Mouse (Mus musculus) limb, embryonic 13.5 days (tissue): ENCODE results near the gene Igfbp2. TPM values are rescaled to one million over a fixed set of nuclear protein-coding genes. Genes with fewer than 3 reads are reported as not detected.

Source experiments
- ATAC-seq: fragments of 200-750 bp; cut with Nextera tagmentation; 2 replicates; pipeline ENCODE4 v1.8.0; 2017; ENCODE audit warnings: low read depth, moderate number of reproducible peaks, moderate TSS enrichment; ENCODE audit not compliant: low FRiP score
- H3K27ac ChIP-seq: fragments of 300-500 bp; sonication (generic); 2 replicates; pipeline ENCODE4 v1.5.1; 2015; ENCODE audit warnings: inconsistent platforms, mild to moderate bottlenecking, moderate library complexity
- H3K27me3 ChIP-seq: fragments of 300-500 bp; sonication (generic); 2 replicates; pipeline ENCODE4 v1.6.1; 2015; ENCODE audit warnings: mild to moderate bottlenecking, inconsistent platforms
- H3K36me3 ChIP-seq: fragments of 300-500 bp; sonication (generic); 2 replicates; pipeline ENCODE4 v1.6.1; 2015; ENCODE audit warnings: inconsistent platforms, mild to moderate bottlenecking, moderate library complexity
- H3K4me1 ChIP-seq: fragments of 300-500 bp; sonication (generic); 2 replicates; pipeline ENCODE4 v1.6.1; 2015; ENCODE audit warnings: inconsistent platforms
- H3K4me2 ChIP-seq: fragments of 300-500 bp; sonication (generic); replicated peaks from 2 replicates; pipeline ENCODE4 v1.6.1; 2015; ENCODE audit warnings: inconsistent platforms, mild to moderate bottlenecking, moderate library complexity
- H3K4me3 ChIP-seq: fragments of 300-500 bp; sonication (generic); 2 replicates; pipeline ENCODE4 v1.5.1; 2015; ENCODE audit warnings: moderate library complexity, mild to moderate bottlenecking, inconsistent platforms
- H3K9ac ChIP-seq: fragments of 300-500 bp; sonication (generic); 2 replicates; pipeline ENCODE4 v1.6.1; 2015; ENCODE audit warnings: mild to moderate bottlenecking, inconsistent platforms
- H3K9me3 ChIP-seq: fragments of 300-500 bp; sonication (generic); 2 replicates; pipeline ENCODE4 v1.6.1; 2016; ENCODE audit warnings: inconsistent platforms
- WGBS: fragments of 180-500 bp; shearing (Covaris S2); methylation state at CpG from one replicate; pipeline ENCODE4 v1.1.7; 2015; 5-methylcytosine and 5-hydroxymethylcytosine counted together
- polyA plus RNA-seq: library from polyadenylated mRNA; unstranded; fragments of >200 nt; fragmentation: Nextera tagmentation; extraction: Ambion mirVana; gene quantifications from 2 replicates; pipeline ENCODE4 v1.2.1, GENCODE M21; 2015

The Igfbp2 gene
- polyA plus RNA-seq, 1 experiment from 2014 or later, result 367 TPM

- no peak overlapping the region for H3K4me3 ChIP-seq
- no peak for ATAC-seq
- 68% methylated on average over 5 of the region's 5 CpGs for WGBS
Observed at GRCm38 (mm10) chr1:72857631-72858030, 33.3 kb downstream of the Igfbp2 start.

DNA sequence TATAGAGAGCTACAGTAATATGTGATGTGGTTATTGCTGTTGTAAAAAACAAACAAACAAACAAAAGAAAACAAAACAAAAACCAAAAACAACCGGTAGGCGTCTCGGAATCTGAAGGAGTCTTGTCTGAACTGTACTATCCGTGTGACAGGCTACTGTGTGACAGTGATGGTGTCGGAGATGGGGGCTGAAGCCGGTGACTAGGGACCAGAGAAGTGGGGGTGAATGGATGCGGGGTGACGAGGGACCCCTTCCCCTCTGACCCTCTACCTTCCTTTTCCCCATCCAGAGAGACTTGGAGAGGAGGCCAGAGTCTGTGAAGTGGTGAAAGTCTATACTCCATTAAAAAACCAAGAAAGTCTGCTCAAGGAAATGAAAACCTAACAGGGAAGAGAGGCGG, 34.0 kb downstream of the Igfbp2 start:
- Histone ChIP-seq H3K9me3 (no peaks in the 10 kb centered on the region), H3K9ac (no peak overlapping the region), H3K36me3 (peaks cover 56% of the 10 kb centered on the region), H3K27ac (no peak overlapping the region), H3K4me3 (no peak overlapping the region), H3K4me1 (peaks cover 8% of the 10 kb centered on the region; the same call in 1 of the 2 replicates), H3K27me3 (no peaks in the 10 kb centered on the region), H3K4me2 (no peak overlapping the region)
- no peak for ATAC-seq
- 86% methylated on average over 9 of the region's 9 CpGs for WGBS

More at GRCm38 (mm10) chr1:72857631-72858030, 33.3 kb downstream of the Igfbp2 start:
- Histone ChIP-seq H3K27me3 (no peaks in the 10 kb centered on the region), H3K36me3 (peaks cover 50% of the 10 kb centered on the region), H3K4me1 (peaks cover 8% of the 10 kb centered on the region; the same call in 1 of the 2 replicates), H3K9me3 (no peaks in the 10 kb centered on the region), H3K4me2 (no peak overlapping the region), H3K27ac (no peak overlapping the region), H3K9ac (no peak overlapping the region)

DNA sequence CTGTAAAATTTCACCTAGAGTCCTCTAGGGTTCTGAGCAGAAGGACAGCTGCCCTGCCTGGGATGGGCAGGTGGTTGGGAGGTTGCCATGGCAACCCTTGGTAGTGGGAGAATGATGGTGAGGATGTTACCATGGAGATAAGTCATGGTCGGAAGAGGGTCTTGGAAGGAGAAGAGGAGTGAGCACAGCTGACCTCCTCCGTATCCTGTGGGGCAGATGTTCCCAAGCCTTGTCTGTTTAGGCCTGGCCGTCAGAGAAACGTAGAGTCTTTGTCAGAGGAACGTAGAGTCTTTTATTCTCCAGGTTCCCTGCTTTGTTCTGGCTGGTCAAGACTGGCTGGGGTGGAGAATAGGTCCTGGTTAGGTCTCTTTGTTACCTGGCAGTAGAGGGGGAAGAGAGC, 34.6 kb downstream of the Igfbp2 start:
- Histone ChIP-seq H3K4me3 (no peak overlapping the region), H3K9ac (no peak overlapping the region), H3K27ac (no peak overlapping the region), H3K27me3 (no peaks in the 10 kb centered on the region), H3K4me2 (no peak overlapping the region), H3K9me3 (no peaks in the 10 kb centered on the region), H3K36me3 (peaks cover 62% of the 10 kb centered on the region), H3K4me1 (peaks cover 8% of the 10 kb centered on the region; the same call in 1 of the 2 replicates)
- WGBS, result 79% methylated on average over 5 of the region's 5 CpGs
- no peak for ATAC-seq

GRCm38 (mm10) chr1:72859963-72860362, 35.7 kb downstream of the Igfbp2 start:
- ATAC-seq, result no peak
- Histone ChIP-seq H3K27me3 (no peaks in the 10 kb centered on the region), H3K4me1 (no peaks in the 10 kb centered on the region), H3K36me3 (peaks cover 71% of the 10 kb centered on the region), H3K4me3 (no peak overlapping the region), H3K9me3 (no peaks in the 10 kb centered on the region), H3K9ac (no peak overlapping the region), H3K27ac (no peak overlapping the region), H3K4me2 (no peak overlapping the region)
- 92% methylated on average over 9 of the region's 9 CpGs for WGBS

DNA sequence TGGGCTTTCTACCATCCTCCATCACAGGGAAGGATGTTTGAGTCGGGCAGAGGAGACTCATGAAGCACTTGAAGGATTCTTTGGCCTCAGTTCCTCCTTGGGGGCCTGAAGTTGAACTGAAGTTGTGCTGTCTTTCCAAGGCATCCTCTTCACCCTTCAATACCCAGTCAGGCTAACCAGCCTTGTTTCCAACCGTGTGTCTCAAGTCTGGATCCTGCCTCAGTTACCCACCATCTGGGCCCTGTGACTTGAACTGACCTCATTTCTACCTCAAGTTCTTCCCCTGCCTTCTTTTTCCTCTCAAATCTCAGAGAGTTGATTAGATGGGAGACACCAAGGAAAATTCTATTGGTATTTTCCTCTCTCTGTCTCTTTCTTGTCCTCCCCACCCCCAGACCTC, 36.2 kb downstream of the Igfbp2 start:
- H3K4me1 ChIP-seq, result no peaks in the 10 kb centered on the region
- H3K9ac ChIP-seq, result no peak overlapping the region
- H3K9me3 ChIP-seq, result no peaks in the 10 kb centered on the region
- H3K4me3 ChIP-seq, result no peak overlapping the region
- H3K36me3 ChIP-seq, result peaks cover 73% of the 10 kb centered on the region
- no peaks in the 10 kb centered on the region for H3K27me3 ChIP-seq
- no peak overlapping the region for H3K27ac ChIP-seq
- no peak overlapping the region for H3K4me2 ChIP-seq
- WGBS, result 78% methylated on average over 2 of the region's 2 CpGs
- no peak for ATAC-seq

DNA sequence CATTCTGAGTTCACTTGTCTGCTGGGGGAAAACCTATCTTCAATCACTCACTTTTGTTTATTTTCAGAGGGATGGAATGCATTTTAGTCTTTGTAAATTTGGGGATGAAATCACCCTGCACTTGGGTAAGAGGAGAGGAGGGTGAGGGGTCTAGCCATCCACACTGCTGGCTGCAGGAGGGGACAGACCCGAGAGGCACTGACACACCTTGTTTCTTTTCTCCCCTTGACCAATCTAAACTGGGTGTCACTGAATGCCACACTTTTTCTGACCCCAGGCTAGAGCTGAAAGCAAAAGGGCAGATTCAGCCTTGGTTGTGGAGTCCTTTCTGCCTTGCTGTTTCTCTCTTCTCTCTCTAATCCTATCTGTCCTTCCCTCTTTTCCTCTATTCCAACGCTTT, 37.4 kb downstream of the Igfbp2 start:
- peaks cover 77% of the 10 kb centered on the region for H3K36me3 ChIP-seq
- WGBS, result 65% methylated on average over 2 of the region's 2 CpGs
- ATAC-seq, result no peak

GRCm38 (mm10) chr1:72862248-72862647, 37.9 kb downstream of the Igfbp2 start:
- Histone ChIP-seq H3K9me3 (no peaks in the 10 kb centered on the region), H3K9ac (no peak overlapping the region), H3K27me3 (no peaks in the 10 kb centered on the region), H3K4me3 (no peak overlapping the region), H3K36me3 (peaks cover 78% of the 10 kb centered on the region), H3K4me2 (no peak overlapping the region), H3K4me1 (peaks cover 9% of the 10 kb centered on the region), H3K27ac (no peak overlapping the region)
- 89% methylated on average over 21 of the region's 21 CpGs for WGBS
- ATAC-seq, result no peak

More for the DNA sequence above, 37.4 kb downstream of the Igfbp2 start:
- Histone ChIP-seq H3K9ac (no peak overlapping the region), H3K27ac (no peak overlapping the region), H3K4me3 (no peak overlapping the region), H3K9me3 (no peaks in the 10 kb centered on the region), H3K4me1 (peaks cover 9% of the 10 kb centered on the region), H3K4me2 (no peak overlapping the region), H3K27me3 (no peaks in the 10 kb centered on the region)

DNA sequence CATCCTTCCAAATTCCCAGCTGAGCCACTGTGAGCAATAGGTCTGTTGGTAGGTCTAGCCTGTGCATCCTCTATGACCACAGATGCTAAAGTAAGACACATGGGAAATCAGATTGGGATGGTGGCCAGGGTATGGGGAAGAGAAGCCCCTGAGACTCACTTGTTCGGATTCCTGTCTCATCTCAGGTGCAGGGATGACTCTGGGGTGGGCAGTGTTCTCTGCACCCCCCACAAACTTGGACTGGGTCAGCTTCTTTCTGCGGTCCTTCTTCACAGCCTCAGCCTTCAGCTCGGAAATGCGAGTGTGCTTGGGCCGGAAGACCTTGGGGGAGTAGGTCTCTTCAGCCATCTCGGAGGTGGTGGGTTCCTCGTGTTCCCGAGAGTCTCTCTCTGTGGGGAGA, 39.4 kb downstream of the Igfbp2 start:
- no peak for ATAC-seq
- WGBS, result 87% methylated on average over 8 of the region's 8 CpGs
- Histone ChIP-seq H3K27me3 (no peaks in the 10 kb centered on the region), H3K27ac (no peak overlapping the region), H3K4me3 (no peak overlapping the region), H3K4me2 (no peak overlapping the region), H3K9ac (no peak overlapping the region), H3K9me3 (no peaks in the 10 kb centered on the region), H3K4me1 (peaks cover 18% of the 10 kb centered on the region), H3K36me3 (peaks cover 76% of the 10 kb centered on the region)

DNA sequence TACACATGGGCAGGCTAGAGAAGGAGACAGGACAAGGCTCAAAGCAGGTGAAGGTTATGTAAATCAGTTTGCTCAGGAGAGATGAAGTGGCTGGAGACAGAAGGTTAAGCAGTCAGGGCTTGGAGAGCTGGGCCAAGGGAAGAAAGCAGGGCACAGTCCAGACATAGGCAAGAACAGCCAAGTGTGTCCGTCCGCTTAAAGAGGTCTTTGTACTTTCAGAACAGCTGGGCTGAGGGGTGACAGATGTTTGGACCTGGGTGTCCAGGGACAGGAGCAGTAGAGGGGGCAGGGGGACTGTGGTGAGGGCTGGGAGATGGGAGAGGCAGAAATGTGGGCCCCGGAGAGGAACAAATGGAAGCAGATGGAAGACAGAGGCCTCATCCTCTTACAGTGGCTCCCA, 40.0 kb downstream of the Igfbp2 start:
- H3K27ac ChIP-seq, result no peak overlapping the region
- 0 out of 2 replicates have a peak, but pooled peaks have one; percentile 24 for ATAC-seq
- no peak overlapping the region for H3K4me3 ChIP-seq
- peaks cover 23% of the 10 kb centered on the region for H3K4me1 ChIP-seq
- no peaks in the 10 kb centered on the region for H3K27me3 ChIP-seq
- H3K9ac ChIP-seq, result no peak overlapping the region
- 86% methylated on average over 3 of the region's 3 CpGs for WGBS
- no peaks in the 10 kb centered on the region for H3K9me3 ChIP-seq
- peaks cover 76% of the 10 kb centered on the region for H3K36me3 ChIP-seq
- no peak overlapping the region for H3K4me2 ChIP-seq

DNA sequence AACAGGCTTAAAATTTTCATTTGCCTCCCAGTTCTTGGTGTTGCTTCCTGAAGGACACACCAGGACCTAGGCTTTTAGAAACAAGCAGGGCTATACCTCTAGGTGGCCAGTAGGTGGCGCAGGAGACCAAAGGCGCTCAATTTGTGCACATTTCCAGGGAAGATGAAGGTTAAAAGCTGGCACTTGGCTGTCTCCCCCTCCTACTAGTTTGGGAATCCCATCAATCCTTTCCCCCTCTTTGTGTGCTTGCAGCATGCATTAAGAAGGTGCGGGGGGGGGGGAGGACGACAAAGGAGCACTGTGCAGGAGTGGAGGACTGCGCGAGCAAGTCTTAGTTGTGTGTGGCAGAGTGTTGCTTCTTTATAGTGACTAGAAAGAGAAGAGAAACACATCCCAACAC, 41.6 kb downstream of the Igfbp2 start:
- 25% methylated on average over 6 of the region's 6 CpGs for WGBS

DNA sequence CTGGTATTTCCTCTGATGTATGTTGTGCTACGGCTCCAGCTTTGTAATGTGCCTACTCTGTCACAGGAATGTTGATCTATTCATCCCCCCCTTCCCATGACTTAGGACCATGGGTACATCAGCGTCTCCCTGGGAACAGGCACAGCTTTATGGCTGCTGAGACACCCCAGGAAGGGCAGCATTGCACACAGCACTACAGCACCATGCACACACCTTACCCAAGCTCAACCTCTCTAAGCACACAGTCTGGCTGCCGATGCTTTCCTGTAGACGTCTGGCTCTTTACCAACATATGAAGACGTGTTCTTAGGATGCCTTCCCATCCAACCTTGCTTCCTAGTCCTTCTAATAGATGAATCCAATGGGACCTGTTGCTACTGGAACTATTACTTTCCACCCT, 42.1 kb downstream of the Igfbp2 start:
- Histone ChIP-seq H3K4me2 (no peak overlapping the region), H3K27me3 (no peaks in the 10 kb centered on the region), H3K27ac (no peak overlapping the region), H3K9ac (no peak overlapping the region), H3K4me1 (peaks cover 41% of the 10 kb centered on the region), H3K9me3 (no peaks in the 10 kb centered on the region), H3K4me3 (no peak overlapping the region), H3K36me3 (peaks cover 56% of the 10 kb centered on the region)
- no peak for ATAC-seq
- WGBS, result 53% methylated on average over 5 of the region's 5 CpGs

More for the DNA sequence above, 41.6 kb downstream of the Igfbp2 start:
- Histone ChIP-seq H3K9ac (no peak overlapping the region), H3K27ac (no peak overlapping the region), H3K4me1 (peaks cover 39% of the 10 kb centered on the region), H3K36me3 (peaks cover 61% of the 10 kb centered on the region), H3K4me3 (no peak overlapping the region), H3K9me3 (no peaks in the 10 kb centered on the region), H3K27me3 (no peaks in the 10 kb centered on the region), H3K4me2 (no peak overlapping the region)
- ATAC-seq, result no peak

DNA sequence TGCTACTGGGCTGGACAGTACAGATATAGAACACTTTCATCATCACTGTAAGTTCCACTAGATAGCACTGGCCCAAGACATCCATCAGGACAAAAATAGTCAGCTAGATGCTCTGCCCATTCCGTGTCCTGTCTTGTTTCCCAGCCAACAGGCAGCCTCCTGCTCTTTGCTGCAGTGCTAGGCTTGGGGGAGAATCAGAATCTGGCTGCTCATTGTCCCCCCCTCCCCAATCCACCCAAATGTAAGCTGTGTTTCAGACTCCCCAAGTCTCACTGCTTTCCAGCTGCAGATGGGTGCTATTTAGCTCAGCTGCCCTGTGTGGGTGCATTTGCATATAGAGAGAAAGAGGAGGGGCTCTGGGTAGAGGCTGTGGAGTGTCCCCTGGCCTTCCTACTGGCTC, 43.0 kb downstream of the Igfbp2 start:
- Histone ChIP-seq H3K4me3 (no peak overlapping the region), H3K4me1 (peaks cover 49% of the 10 kb centered on the region), H3K36me3 (peaks cover 46% of the 10 kb centered on the region), H3K9ac (no peak overlapping the region), H3K27me3 (peaks cover 6% of the 10 kb centered on the region; the same call in 1 of the 2 replicates), H3K9me3 (no peaks in the 10 kb centered on the region), H3K4me2 (no peak overlapping the region), H3K27ac (no peak overlapping the region)
- ATAC-seq, result no peak
- WGBS, result 65% methylated on average over 1 of the region's 1 CpGs

GRCm38 (mm10) chr1:72868429-72869215, 44.3 kb downstream of the Igfbp2 start:
- Histone ChIP-seq H3K4me3 (no peak overlapping the region), H3K27ac (no peak overlapping the region; the same call in 1 of the 2 replicates), H3K27me3 (peaks cover 9% of the 10 kb centered on the region), H3K9ac (no peak overlapping the region), H3K9me3 (no peaks in the 10 kb centered on the region), H3K4me1 (peaks cover 49% of the 10 kb centered on the region), H3K36me3 (peaks cover 34% of the 10 kb centered on the region), H3K4me2 (peak overlapping the region; percentile 92)
- no peak for ATAC-seq
- 62% methylated on average over 10 of the region's 10 CpGs for WGBS
